Mouse (Mus musculus) embryonic facial prominence, embryonic 11.5 days (tissue): ENCODE results near the gene Leng8. TPM values are rescaled to one million over a fixed set of nuclear protein-coding genes. Genes with fewer than 3 reads are reported as not detected.
"Not testable (repeated sequence)": the region's sequence is repeated elsewhere in the genome, so short reads cannot be mapped to it uniquely, and the experiment has no call there.

ENCODE experiments used
- ATAC-seq: fragments of 200-750 bp; cut with Nextera tagmentation; replicated peaks from 2 replicates; pipeline ENCODE4 v1.8.0; 2017; ENCODE audit warnings: low read depth; ENCODE audit not compliant: insufficient number of reproducible peaks, low FRiP score, low TSS enrichment
- DNase-seq: peaks from one replicate; pipeline ENCODE4 v3.0.0-alpha.2; 2015; ENCODE audit warnings: low spot score
- H3K27ac ChIP-seq: fragments of 300-500 bp; sonication (generic); replicated peaks from 2 replicates; pipeline ENCODE4 v1.5.1; 2014; ENCODE audit warnings: mild to moderate bottlenecking, low read depth, low read length, control low read depth
- H3K27me3 ChIP-seq: fragments of 300-500 bp; sonication (generic); 2 replicates; pipeline ENCODE4 v1.6.1; 2014; ENCODE audit warnings: mild to moderate bottlenecking, low read length, moderate library complexity, mixed read lengths; ENCODE audit not compliant: control insufficient read depth, insufficient read depth
- H3K36me3 ChIP-seq: fragments of 300-500 bp; sonication (generic); replicated peaks from 2 replicates; pipeline ENCODE4 v1.6.1; 2014; ENCODE audit warnings: low read depth, mild to moderate bottlenecking, low read length, moderate library complexity, mixed read lengths; ENCODE audit not compliant: control insufficient read depth, insufficient read depth
- H3K4me1 ChIP-seq: fragments of 300-500 bp; sonication (generic); 2 replicates; pipeline ENCODE4 v1.6.1; 2014; ENCODE audit warnings: low read length, mixed read lengths; ENCODE audit not compliant: control insufficient read depth, insufficient read depth
- H3K4me2 ChIP-seq: fragments of 300-500 bp; sonication (generic); 2 replicates; pipeline ENCODE4 v1.6.1; 2014; ENCODE audit warnings: low read depth, mild to moderate bottlenecking, control low read depth, low read length, moderate library complexity
- H3K4me3 ChIP-seq: fragments of 300-500 bp; sonication (generic); 2 replicates; pipeline ENCODE4 v1.5.1; 2014; ENCODE audit warnings: low read depth, low read length, control low read depth
- H3K9ac ChIP-seq: fragments of 300-500 bp; sonication (generic); replicated peaks from 2 replicates; pipeline ENCODE4 v1.6.1; 2014; ENCODE audit warnings: mild to moderate bottlenecking, control low read depth, low read length
- H3K9me3 ChIP-seq: fragments of 300-500 bp; sonication (generic); replicated peaks from 2 replicates; pipeline ENCODE4 v1.6.1; 2016; ENCODE audit warnings: mild to moderate bottlenecking, low read length, inconsistent platforms, mixed read lengths; ENCODE audit not compliant: control insufficient read depth
- WGBS: fragments of 180-500 bp; shearing (Covaris S2); extraction: QIAGEN DNeasy Blood & Tissue Kit; methylation state at CpG from one replicate; pipeline ENCODE4 v1.1.7; 2014; 5-methylcytosine and 5-hydroxymethylcytosine counted together
- polyA plus RNA-seq: library from polyadenylated mRNA; unstranded; fragments of >200 nt; fragmentation: Nextera tagmentation; extraction: Ambion mirVana; gene quantifications from 2 replicates; pipeline ENCODE4 v1.2.1, GENCODE M21; 2014

Leng8 gene
- polyA plus RNA-seq, 1 experiment from 2014 or later, result 31.4 TPM

DNA sequence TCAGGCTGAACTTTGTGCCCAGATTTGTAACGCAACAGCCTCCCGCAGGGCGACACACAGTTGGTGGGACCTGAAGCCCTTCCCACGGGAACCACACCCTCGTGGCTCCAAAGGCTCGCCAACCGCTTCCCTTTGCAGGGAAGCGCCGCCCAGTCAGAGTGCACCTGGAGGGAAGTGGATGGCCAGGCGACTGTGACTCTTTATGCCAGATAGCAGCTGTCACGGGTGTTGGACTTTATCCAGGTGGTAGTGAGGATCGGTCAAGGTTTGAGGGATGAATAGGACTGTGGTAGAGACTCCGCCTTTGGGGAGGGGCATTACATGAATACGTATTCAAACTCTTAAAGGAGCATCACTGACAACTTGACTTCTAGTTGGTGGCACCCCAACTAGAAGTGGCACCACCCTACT, 14.0 kb downstream of the Leng8 start:
- Histone ChIP-seq H3K4me2 (0 out of 2 replicates have a peak overlapping the region, but pooled peaks have one; percentile 10), H3K27ac (no peak overlapping the region), H3K36me3 (peaks cover 10% of the 10 kb centered on the region), H3K9me3 (no peaks in the 10 kb centered on the region), H3K9ac (no peak overlapping the region), H3K27me3 (peaks cover 8% of the 10 kb centered on the region), H3K4me3 (no peak overlapping the region), H3K4me1 (peaks cover 3% of the 10 kb centered on the region; the same call in 1 of the 2 replicates)
- 18% methylated on average over 14 of the region's 14 CpGs for WGBS
- no peak for DNase-seq
- no peak for ATAC-seq

DNA sequence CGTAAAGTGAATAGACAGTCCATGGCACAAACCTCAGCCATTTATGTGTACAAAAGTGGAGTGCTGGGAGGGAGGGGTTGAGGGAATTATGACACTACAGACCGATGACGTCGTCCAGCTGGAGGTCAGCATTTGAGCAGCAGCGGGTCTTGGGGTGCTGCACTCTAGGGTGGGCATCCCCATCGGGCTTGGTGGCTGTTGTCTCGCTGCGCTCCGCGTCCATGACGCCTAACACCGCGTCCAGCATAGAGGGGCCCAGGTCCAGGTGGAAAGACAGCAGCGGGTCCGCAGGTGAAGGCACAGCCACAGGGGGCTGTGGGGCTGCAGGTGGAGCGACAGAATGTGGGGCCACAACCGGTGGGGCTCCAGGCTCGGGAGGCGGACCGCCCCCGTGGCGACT, 14.4 kb downstream of the Leng8 start:
- Histone ChIP-seq H3K4me1 (peaks cover 3% of the 10 kb centered on the region; the same call in 1 of the 2 replicates), H3K27me3 (peaks cover 8% of the 10 kb centered on the region), H3K4me3 (peak overlapping the region; percentile 10; the same call in 1 of the 2 replicates), H3K36me3 (peaks cover 5% of the 10 kb centered on the region), H3K27ac (no peak overlapping the region), H3K9me3 (no peaks in the 10 kb centered on the region), H3K9ac (no peak overlapping the region), H3K4me2 (no peak overlapping the region)
- WGBS, result 22% methylated on average over 22 of the region's 22 CpGs
- ATAC-seq (no peak), DNase-seq (no peak)

DNA sequence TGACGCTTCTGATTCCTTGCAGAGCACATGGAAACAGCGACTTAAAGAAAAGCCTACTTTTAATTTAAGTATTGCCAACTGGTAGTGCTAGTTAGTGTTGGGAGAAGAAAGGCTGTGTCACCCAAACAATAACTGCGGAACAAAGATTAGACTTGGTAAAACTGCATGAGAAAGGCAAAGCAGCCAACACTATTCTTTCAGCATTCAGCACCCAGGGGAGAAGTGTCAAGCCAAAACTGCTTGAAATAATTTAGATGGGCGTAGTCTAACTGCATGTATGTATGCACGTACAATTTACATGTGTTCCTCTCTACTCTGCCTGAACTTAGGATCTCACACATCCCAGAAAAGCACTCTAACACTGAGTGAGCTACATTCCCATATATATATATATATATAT, 17.5 kb downstream of the Leng8 start:
- WGBS, result 83% methylated on average over 5 of the region's 5 CpGs
- Histone ChIP-seq H3K9ac (no peak overlapping the region), H3K4me1 (no peaks in the 10 kb centered on the region), H3K27me3 (peaks cover 8% of the 10 kb centered on the region), H3K9me3 (no peaks in the 10 kb centered on the region), H3K36me3 (no peaks in the 10 kb centered on the region), H3K27ac (no peak overlapping the region), H3K4me3 (no peak overlapping the region), H3K4me2 (no peak overlapping the region)
- ATAC-seq (no peak), DNase-seq (no peak)

DNA sequence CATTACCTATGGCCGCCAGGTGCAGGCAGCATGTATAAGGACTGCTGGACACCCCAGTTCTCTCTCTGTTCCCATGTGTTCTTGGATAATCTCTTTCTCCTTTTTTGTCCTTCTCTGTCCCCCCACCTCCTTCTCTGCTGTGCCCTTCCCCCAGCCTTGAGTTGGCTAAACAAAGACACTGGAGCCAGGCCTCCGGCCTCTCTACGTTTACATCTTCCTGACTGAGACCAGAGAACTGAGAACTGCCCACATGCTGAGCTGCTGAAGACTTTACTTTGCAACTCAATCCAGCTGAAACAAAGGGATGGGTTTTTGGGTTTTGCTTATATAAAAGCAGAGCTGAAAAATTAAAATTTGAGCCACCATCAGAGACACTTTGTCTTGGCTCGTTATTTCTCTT, 18.1 kb downstream of the Leng8 start:
- H3K9ac ChIP-seq, result no peak overlapping the region
- DNase-seq (no peak), ATAC-seq (no peak)
- 40% methylated on average over 4 of the region's 4 CpGs for WGBS
- no peaks in the 10 kb centered on the region for H3K36me3 ChIP-seq
- H3K27me3 ChIP-seq, result peaks cover 8% of the 10 kb centered on the region
- H3K4me1 ChIP-seq, result no peaks in the 10 kb centered on the region
- H3K27ac ChIP-seq, result no peak overlapping the region
- no peak overlapping the region for H3K4me3 ChIP-seq
- no peak overlapping the region for H3K4me2 ChIP-seq
- no peaks in the 10 kb centered on the region for H3K9me3 ChIP-seq

DNA sequence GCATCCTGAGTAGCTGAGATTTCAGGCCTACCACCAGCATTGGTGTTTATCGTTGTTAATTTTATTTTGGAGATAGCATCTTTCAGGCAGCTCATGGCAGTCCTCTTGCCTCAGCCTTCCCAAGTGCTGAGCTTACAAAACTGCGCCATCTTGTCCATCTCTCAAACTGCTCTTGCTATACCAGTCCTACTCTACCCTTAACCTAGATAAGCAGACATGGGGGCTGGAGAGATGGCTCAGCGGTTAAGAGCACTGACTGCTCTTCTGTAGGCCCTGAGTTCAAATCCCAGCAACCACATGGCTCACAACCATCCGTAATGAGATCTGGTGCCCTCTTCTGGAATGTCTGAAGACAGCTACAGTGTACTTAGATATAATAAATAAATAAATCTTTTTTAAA, 24.8 kb downstream of the Leng8 start:
- not testable (repeated sequence) for H3K36me3 ChIP-seq, H3K4me1 ChIP-seq, DNase-seq, H3K9ac ChIP-seq, H3K27ac ChIP-seq, H3K27me3 ChIP-seq, ATAC-seq, H3K9me3 ChIP-seq, H3K4me2 ChIP-seq, H3K4me3 ChIP-seq
- WGBS, result 91% methylated on average over 4 of the region's 4 CpGs

DNA sequence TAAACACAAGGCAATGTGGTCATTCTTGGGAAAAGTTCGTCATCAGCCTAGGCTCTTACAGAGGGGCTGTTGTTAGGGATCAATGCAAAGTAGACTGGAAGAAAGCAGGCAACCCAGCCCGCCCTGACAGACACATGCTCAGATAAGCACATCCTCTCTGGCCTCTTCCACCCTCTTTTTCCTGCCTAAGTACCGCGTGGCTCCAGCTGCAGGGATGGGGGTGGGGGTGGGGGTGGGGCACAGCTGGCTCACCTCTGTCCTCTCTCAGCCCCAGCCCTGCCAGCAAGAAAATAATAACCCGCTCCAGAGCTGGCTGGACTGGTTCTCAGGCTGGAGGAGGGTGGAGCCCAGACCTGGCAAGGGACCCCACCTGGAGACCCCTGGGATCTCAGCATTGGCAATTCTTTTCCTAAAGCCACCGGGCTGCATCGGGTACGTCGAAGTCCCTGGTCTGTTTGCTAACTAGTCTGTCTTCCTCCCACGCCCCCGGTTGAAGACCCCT, 26.8 kb downstream of the Leng8 start:
- Histone ChIP-seq H3K9ac (peak overlapping the region; percentile 26), H3K4me2 (peak overlapping the region; percentile 47), H3K4me3 (peak overlapping the region; percentile 41), H3K27me3 (no peaks in the 10 kb centered on the region), H3K27ac (peak overlapping the region; percentile 28; the same call in 1 of the 2 replicates), H3K36me3 (no peaks in the 10 kb centered on the region), H3K9me3 (no peaks in the 10 kb centered on the region), H3K4me1 (no peaks in the 10 kb centered on the region)
- peak; percentile 65 for ATAC-seq
- DNase-seq, result peak; percentile 60
- under 1% methylated on average over 11 of the region's 11 CpGs for WGBS

DNA sequence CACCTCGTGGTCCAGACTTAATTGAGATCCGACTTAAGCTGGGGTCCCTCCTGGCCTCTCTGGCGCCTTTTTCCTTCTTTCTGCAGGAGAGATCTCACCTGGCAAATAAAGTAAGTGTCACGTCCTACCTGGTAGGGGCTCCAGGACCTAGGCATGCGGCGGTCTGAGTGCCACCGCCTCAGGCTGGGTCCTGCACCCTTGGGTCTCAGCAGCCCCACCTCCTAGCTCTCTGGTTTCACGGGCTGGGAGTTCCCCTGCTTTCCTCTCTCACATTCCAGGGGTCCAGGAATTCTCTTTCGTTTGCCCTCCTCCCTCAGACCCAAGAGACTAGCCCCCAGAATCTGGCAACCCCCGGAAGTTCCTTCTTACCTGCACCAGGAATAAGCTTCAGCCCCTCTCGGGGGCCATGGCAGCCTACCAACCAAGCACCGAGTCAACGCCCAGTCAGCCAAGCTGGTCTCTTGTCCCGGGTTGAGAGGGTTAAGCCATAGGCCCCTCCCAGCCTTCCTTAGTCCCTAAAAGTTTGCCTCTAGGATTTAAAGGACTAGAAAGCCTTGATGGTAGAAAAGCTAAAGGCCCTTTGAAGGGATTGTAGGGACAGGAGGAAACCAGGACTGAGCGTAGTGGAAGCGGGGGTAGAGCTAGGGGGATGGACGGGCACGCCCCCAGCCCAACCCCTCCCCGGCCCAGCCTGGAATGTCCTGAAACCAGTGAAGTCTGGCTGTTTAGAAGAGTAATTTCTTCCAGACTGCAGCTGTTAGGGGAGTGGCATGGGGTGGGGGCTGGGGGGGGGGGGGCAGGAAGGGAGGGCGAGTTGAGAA, 27.5 kb downstream of the Leng8 start, which contains the start of gene Cdc42ep5:
Cdc42ep5 (minus strand) TSS at position 771 of the 821 bp plus-strand sequence.
- Histone ChIP-seq H3K27ac (peak within 1 kb of the TSS; percentile 44), H3K4me2 (peak within 1 kb of the TSS; percentile 47), H3K4me3 (peak within 1 kb of the TSS; percentile 41), H3K27me3 (no peaks in the 10 kb centered on the region), H3K9ac (peak within 1 kb of the TSS; percentile 37), H3K36me3 (no peaks in the 10 kb centered on the region), H3K9me3 (no peaks in the 10 kb centered on the region), H3K4me1 (no peaks in the 10 kb centered on the region)
- DNase-seq (peak; percentile 87), ATAC-seq (peak; percentile 96)
- whole genome bisulfite sequencing, result under 1% methylated on average over 19 of the region's 20 CpGs

DNA sequence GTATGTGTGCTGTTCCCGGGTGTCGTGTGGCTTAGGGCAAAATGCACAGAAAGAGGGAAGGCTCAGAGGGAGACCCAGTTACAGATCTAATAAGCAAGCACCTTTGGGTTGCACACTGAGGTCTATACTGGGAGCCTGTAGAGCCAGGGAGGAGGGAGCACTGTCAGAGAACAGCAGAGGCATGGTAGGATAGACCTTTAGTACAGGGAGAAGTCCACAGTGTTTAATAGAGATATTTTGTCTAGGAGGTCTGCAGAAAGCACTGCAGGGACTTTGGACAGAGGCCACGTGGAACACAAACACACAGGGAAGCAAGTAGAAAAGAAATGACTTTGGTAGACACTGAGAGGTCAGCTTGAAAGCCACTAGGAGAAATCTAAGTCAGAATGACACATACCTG, 28.4 kb downstream of the Leng8 start:
- Histone ChIP-seq H3K4me2 (0 out of 2 replicates have a peak overlapping the region, but pooled peaks have one; percentile 25), H3K4me1 (no peaks in the 10 kb centered on the region), H3K9me3 (no peaks in the 10 kb centered on the region), H3K9ac (0 out of 2 replicates have a peak overlapping the region, but pooled peaks have one; percentile 37), H3K4me3 (peak overlapping the region; percentile 9; the same call in 1 of the 2 replicates), H3K36me3 (no peaks in the 10 kb centered on the region), H3K27me3 (no peaks in the 10 kb centered on the region), H3K27ac (no peak overlapping the region)
- DNase-seq (no peak), ATAC-seq (no peak)
- WGBS, result 21% methylated on average over 3 of the region's 3 CpGs
